Mouse (Mus musculus) cerebellum, adult 9-11 months (tissue): Measurements from ENCODE around the gene Plau.

ENCODE experiments used
- DNase-seq: peaks from one replicate; pipeline ENCODE4 v3.0.0; 2022

The Plau gene

GRCm38 (mm10) chr14:20836171-20836904 lies at the start of gene Plau:
Gene Plau, plus strand, starts transcription at chr14:20836660.
- DNase-seq: peak; percentile 49

DNA sequence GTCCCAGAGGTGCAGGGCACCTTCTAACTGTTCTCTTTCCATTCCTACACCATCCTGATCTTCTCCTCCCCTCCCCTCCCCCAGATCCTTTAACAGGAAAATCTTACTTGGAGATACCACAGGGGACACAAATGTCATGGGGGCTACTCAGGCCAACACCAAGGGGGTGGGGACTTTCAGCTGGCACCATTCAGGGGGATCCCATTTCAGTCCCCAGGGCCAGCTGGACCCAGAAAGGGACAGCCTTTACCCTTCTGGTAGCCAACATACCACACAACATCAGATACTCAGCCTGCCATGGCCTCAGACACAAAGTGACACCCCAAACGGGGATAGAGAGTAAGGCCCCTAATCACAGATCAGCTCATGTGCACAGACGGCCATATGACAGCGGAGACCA lies 48.3 kb upstream of the Plau start:
- no peak for DNase-seq

- DNase-seq: no peak
Measured at GRCm38 (mm10) chr14:20789593-20789992, 46.9 kb upstream of the Plau start.

GRCm38 (mm10) chr14:20790445-20790844 lies 46.0 kb upstream of the Plau start:
- DNase-seq: no peak

GRCm38 (mm10) chr14:20790996-20791395 lies 45.5 kb upstream of the Plau start:
- no peak for DNase-seq

GRCm38 (mm10) chr14:20791511-20792242 lies 44.8 kb upstream of the Plau start:
- DNase-seq: no peak

DNA sequence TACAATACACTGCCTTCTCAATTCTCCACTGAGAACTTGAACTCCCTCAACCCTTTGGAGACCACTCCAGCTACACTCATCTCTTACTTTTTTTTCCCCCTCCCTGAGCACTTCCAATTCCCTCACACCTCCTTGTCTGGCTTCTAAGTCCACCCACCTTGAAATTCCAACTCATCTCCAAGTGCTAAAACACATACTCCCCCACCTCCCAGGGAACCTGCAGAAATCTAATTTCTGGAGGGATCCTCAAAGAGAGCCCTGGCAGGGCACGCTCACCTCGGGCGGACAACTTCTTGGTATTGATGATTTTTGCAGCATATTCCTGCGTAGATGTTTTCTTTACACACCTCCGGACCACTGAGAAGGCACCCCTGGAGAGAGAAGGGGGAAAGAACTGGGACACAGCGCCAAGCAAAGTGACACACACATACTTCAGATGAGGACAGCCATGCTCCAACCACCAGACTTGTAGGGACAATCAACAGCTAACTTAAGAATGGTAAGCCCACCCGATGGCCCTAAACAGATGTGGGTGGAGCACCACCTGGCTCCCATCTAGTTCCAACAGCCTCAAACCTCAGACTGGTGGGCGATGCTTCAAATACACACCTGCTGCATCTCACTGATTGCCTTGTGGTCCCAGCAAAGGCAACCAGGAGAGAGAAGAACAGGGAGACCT lies 44.1 kb upstream of the Plau start:
- no peak for DNase-seq

DNA sequence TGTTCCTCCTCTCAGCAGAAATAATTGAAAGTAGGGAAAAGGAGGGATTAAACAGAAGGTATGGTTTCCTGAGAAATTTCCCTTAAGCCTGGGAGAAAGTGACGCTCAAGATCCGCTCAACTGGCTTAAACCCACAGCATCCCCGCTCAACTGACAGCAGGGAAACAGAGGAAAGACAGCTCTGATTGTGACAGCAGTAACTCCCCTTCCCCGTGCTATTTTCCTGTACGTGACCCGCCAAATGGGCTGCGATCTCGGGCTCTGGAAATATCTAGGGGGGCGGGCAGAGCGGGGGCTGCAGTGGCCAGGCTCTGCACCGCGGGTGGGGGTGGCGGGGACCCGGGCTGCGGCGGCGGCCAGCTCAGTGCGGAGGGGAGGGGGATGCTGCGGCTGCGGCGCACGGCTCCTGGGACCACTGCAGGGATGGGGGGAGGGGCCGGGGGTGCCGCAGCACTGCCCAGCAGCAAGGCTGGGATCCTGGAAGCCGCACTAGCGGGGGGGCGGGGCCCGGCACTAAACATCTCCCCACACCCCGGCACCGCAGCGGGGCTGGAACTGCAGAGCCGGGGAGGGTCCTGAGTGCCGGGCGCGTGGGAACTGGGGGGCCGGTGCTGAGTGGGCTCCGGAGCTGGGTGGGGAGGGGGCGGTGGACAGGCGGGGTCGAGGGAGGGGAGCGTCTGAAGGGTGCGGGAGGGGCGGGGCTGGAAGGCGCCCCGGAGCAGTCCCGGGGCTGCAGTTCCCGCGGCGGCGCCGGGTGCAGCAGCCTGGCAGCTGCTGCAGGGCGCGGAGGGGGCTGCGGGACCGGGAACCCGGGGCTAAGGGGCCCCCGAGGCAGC lies 43.3 kb upstream of the Plau start:
- DNase-seq: peak; percentile 71

- DNase-seq: peak; percentile 87
Measured at GRCm38 (mm10) chr14:20793758-20794531, 42.5 kb upstream of the Plau start, which contains the start of gene Camk2g. Gene Camk2g, minus strand, starts transcription at chr14:20794088.

DNA sequence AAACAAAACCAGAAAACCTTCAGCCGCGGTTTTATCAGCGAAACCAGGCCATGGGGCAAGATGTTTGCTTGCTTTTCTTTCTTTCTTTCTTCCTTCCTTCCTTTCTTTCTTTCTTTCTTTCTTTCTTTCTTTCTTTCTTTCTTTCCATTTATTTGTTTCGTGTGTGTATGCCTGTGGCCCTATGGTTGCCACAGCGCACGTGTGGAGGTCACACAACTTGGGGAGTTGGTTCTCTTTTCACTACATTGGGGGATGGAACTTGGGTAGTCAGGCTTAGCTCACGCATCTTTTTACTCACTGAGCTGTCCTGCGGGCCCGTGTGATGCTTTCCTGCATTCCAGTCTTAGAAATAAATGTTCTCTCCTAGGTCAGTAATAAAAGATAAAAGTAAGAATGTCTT lies 41.9 kb upstream of the Plau start:
- no peak for DNase-seq

GRCm38 (mm10) chr14:20795423-20796152 lies 40.9 kb upstream of the Plau start:
- peak; percentile 47 for DNase-seq

GRCm38 (mm10) chr14:20796170-20796569 lies 40.3 kb upstream of the Plau start:
- no peak for DNase-seq

DNA sequence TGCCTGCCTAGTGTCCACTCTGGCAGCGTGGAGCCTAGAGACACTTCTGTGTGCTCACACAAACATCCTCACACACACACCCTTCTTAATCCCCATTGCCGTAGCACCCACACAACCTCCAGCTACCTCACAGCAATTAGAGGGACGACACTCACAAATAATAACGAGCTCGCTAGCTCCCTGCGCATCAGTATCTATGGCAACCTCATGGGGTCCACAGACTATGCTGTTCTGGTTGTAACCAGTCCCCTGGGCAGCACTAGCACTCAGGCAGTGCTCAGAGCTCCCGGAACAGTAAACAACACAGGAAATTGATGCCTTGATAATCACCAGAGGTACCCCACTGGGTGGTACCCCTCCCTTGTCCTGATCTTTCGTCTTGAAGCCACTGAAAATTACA lies 39.8 kb upstream of the Plau start:
- DNase-seq: no peak

GRCm38 (mm10) chr14:20798300-20798699 lies 38.2 kb upstream of the Plau start:
- no peak for DNase-seq

DNA sequence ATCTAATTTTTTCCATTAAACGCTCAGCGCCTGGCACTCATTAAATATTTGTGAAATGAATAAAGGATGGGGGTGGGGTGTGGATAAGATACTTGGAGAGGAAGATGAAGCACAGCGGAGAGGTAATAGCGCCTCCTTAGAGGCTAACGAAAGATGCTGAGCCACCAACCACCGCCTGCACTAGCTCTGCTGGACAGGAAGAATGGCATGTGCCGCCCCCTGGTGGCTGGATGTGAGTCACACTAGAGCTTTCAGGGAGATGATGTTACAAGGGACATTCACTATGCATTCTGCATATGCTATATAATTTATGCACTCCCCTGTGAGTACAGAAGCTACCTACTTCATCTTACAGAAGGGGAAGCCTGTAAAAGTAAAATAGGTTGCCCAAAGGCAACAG lies 37.7 kb upstream of the Plau start:
- peak; percentile 88 for DNase-seq

DNA sequence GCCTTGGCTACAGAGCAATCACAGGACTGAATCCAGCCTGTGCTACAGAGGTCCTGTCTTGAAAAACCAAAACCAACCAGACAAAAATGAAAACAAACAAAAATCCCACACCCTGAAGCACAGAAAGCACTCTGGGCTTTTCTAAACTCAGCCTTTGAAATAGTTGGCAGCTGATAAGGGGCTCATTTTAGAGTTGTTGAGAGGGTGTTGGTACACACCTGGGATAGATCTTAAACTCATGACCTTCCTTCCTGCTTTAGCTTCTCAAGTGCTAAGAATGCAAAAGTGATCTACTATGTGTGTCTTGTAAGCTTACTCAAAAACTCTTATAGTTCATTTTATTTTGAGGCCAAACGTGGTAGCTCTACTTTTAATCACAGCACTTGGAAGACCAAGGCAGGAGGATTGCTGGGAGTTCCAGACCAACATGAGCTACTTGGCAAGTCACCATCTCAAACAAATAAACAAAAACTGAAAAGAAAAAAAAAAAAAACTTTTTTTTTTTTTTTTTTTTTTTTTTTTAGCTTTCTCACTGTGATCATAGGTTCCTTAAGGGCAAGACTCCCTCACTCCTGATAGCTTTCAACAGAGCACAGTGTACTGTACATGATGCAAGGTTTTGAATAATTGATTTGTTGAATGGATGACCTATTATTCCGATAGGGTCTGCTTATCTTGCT lies 33.4 kb upstream of the Plau start:
- no peak for DNase-seq

DNA sequence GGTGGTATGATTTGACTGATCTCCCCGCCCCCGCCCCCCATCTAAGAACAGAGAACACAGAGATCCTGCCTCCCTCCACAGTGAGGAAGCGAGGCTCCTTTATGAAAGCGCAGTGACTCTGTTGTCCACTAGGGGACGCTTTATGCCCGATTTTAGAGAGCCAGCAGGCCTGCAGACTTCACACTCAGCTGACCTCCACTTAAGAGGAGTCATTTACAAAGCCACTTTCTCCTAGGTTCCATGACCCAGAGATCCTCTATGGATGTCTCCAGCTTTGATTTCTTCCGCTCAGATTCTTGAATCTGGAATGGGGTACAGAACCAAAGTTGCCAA lies 32.9 kb upstream of the Plau start:
- peak; percentile 52 for DNase-seq

- DNase-seq: no peak
Measured at GRCm38 (mm10) chr14:20804481-20804880, 32.0 kb upstream of the Plau start.

GRCm38 (mm10) chr14:20804964-20805672 lies 31.3 kb upstream of the Plau start:
- DNase-seq: no peak
